Mouse (Mus musculus) MEL (cell line): ENCODE data around the gene Tmco4. TPM values are rescaled to one million over a fixed set of nuclear protein-coding genes. Genes with fewer than 3 reads are reported as not detected.

Experiments used
- DNase-seq: peaks from one replicate; pipeline ENCODE4 v3.0.0; 2011; ENCODE audit warnings: low read depth, low spot score
- H3K27ac ChIP-seq: 2 replicates; pipeline ENCODE4 v1.5.1; 2012; ENCODE audit warnings: low read depth, mild to moderate bottlenecking, control low read depth, low read length, moderate library complexity; ENCODE audit not compliant: control insufficient read depth
- H3K27me3 ChIP-seq, 2 experiments: fragments of 150-350 bp in 1 of 2; sonication (generic) in 1 of 2; 2 replicates each; pipeline ENCODE4 v1.6.1; 2012; ENCODE audit warnings: low read length in 2 of 2, mild to moderate bottlenecking in 2 of 2, improper control_type of control experiment in 1 of 2, moderate library complexity in 1 of 2; ENCODE audit not compliant: insufficient read depth in 2 of 2, control insufficient read depth in 1 of 2
- H3K36me3 ChIP-seq, 2 experiments: 2 replicates each; pipeline ENCODE4 v1.6.1; 2012 to 2014; ENCODE audit warnings: low read length in 2 of 2, improper control_type of control experiment in 1 of 2, inconsistent platforms in 1 of 2, mild to moderate bottlenecking in 1 of 2; ENCODE audit not compliant: insufficient read depth in 2 of 2, control insufficient read depth in 1 of 2
- H3K4me1 ChIP-seq, 2 experiments: fragments of 150-350 bp in 1 of 2; sonication (generic) in 1 of 2; 2 replicates each; pipeline ENCODE4 v1.6.1; 2012; ENCODE audit warnings: low read length in 2 of 2, improper control_type of control experiment in 1 of 2, mild to moderate bottlenecking in 1 of 2; ENCODE audit not compliant: insufficient read depth in 2 of 2, control insufficient read depth in 1 of 2
- H3K4me3 ChIP-seq, 2 experiments: fragments of 150-350 bp in 1 of 2; sonication (generic) in 1 of 2; 2 replicates each; pipeline ENCODE4 v1.5.1; 2012; ENCODE audit warnings: low read depth in 2 of 2, low read length in 2 of 2, mild to moderate bottlenecking in 2 of 2, moderate library complexity in 2 of 2, control low read depth in 1 of 2, improper control_type of control experiment in 1 of 2; ENCODE audit not compliant: control insufficient read depth in 1 of 2, insufficient read depth in 1 of 2
- H3K79me2 ChIP-seq: 2 replicates; pipeline ENCODE4 v1.6.1; 2012; ENCODE audit warnings: mild to moderate bottlenecking, low read length, moderate library complexity; ENCODE audit not compliant: control insufficient read depth, poor library complexity, insufficient read depth
- H3K9ac ChIP-seq: 2 replicates; pipeline ENCODE4 v1.6.1; 2012; ENCODE audit warnings: low read depth, mild to moderate bottlenecking, control low read depth, low read length, moderate library complexity; ENCODE audit not compliant: control insufficient read depth, poor library complexity, severe bottlenecking
- H3K9me3 ChIP-seq: fragments of 150-350 bp; sonication (generic); replicated peaks from 2 replicates; pipeline ENCODE4 v1.6.1; 2012; ENCODE audit warnings: mild to moderate bottlenecking, low read length, improper control_type of control experiment, moderate library complexity; ENCODE audit not compliant: insufficient read depth
- CHD2 ChIP-seq: IDR thresholded peaks from 2 replicates; pipeline ENCODE4 v1.6.1; 2011; ENCODE audit warnings: low read length, improper control_type of control experiment
- ELF1 ChIP-seq: IDR thresholded peaks from 2 replicates; pipeline ENCODE4 v1.6.1; 2014; ENCODE audit warnings: low read depth, mild to moderate bottlenecking, inconsistent platforms, low read length, improper control_type of control experiment, moderate library complexity
- EP300 ChIP-seq, 2 experiments: IDR thresholded peaks; 2 replicates each; pipeline ENCODE4 v1.6.1; 2011; ENCODE audit warnings: improper control_type of control experiment in 2 of 2, low read length in 2 of 2, low read depth in 1 of 2, mild to moderate bottlenecking in 1 of 2
- GATA1 ChIP-seq: IDR thresholded peaks from 2 replicates; pipeline ENCODE4 v1.6.1; 2011; ENCODE audit warnings: low read depth, low read length, improper control_type of control experiment
- JUND ChIP-seq: IDR thresholded peaks from 2 replicates; pipeline ENCODE4 v1.6.1; 2011; ENCODE audit warnings: low read depth, mild to moderate bottlenecking, improper control_type of control experiment, low read length
- MAX ChIP-seq: IDR thresholded peaks from 2 replicates; pipeline ENCODE4 v1.6.1; 2011; ENCODE audit warnings: low read length, improper control_type of control experiment
- NRF1 ChIP-seq: IDR thresholded peaks from 2 replicates; pipeline ENCODE4 v1.6.1; 2014; ENCODE audit warnings: low read depth, mild to moderate bottlenecking, inconsistent platforms, low read length, improper control_type of control experiment, moderate library complexity; ENCODE audit not compliant: poor library complexity, insufficient read depth, severe bottlenecking
- RAD21 ChIP-seq: IDR thresholded peaks from 2 replicates; pipeline ENCODE4 v1.6.1; 2011; ENCODE audit warnings: mild to moderate bottlenecking, low read depth, low read length, improper control_type of control experiment
- TAL1 ChIP-seq: IDR thresholded peaks from 2 replicates; pipeline ENCODE4 v1.6.1; 2012; ENCODE audit warnings: mild to moderate bottlenecking, inconsistent platforms, low read length, moderate library complexity, mixed read lengths
- TCF12 ChIP-seq: IDR thresholded peaks from 2 replicates; pipeline ENCODE4 v1.6.1; 2014; ENCODE audit warnings: low read depth, mild to moderate bottlenecking, inconsistent platforms, low read length, improper control_type of control experiment, moderate library complexity
- USF2 ChIP-seq, 2 experiments: IDR thresholded peaks; 2 replicates each; pipeline ENCODE4 v1.6.1; 2011 to 2012; ENCODE audit warnings: improper control_type of control experiment in 2 of 2, low read length in 2 of 2, borderline replicate concordance in 1 of 2, inconsistent platforms in 1 of 2, low read depth in 1 of 2, mild to moderate bottlenecking in 1 of 2; ENCODE audit not compliant: insufficient read depth in 1 of 2
- ZKSCAN1 ChIP-seq: IDR thresholded peaks from 2 replicates; pipeline ENCODE4 v1.6.1; 2012; ENCODE audit warnings: low read depth, mild to moderate bottlenecking, inconsistent platforms, low read length, improper control_type of control experiment, moderate library complexity
- ZNF384 ChIP-seq: IDR thresholded peaks from 2 replicates; pipeline ENCODE4 v1.6.1; 2012; ENCODE audit warnings: low read depth, mild to moderate bottlenecking, inconsistent platforms, low read length, improper control_type of control experiment
- polyA plus RNA-seq, 2 experiments: library from polyadenylated mRNA; stranded (reverse) in 1 of 2; unstranded in 1 of 2; fragments of >175 nt in 1 of 2; fragments of >200 nt in 1 of 2; gene quantifications; 2 replicates each; pipeline versions ENCODE4 v1.2.1 to v1.2.4; 2012; ENCODE audit warnings: low replicate concordance in 2 of 2, low read depth in 1 of 2; ENCODE audit not compliant: insufficient read length in 2 of 2, insufficient read depth in 1 of 2, missing spikeins in 1 of 2
- total RNA-seq: library from RNA; depleted of rRNA; stranded (reverse); fragments of 300-350 nt; gene quantifications from 2 replicates; pipeline ENCODE4 v1.2.3, GENCODE M21; 2012

Tmco4 gene
- total and polyA plus RNA-seq, 3 experiments = 16.5 to 24.7 TPM; not detected in 1

DNA sequence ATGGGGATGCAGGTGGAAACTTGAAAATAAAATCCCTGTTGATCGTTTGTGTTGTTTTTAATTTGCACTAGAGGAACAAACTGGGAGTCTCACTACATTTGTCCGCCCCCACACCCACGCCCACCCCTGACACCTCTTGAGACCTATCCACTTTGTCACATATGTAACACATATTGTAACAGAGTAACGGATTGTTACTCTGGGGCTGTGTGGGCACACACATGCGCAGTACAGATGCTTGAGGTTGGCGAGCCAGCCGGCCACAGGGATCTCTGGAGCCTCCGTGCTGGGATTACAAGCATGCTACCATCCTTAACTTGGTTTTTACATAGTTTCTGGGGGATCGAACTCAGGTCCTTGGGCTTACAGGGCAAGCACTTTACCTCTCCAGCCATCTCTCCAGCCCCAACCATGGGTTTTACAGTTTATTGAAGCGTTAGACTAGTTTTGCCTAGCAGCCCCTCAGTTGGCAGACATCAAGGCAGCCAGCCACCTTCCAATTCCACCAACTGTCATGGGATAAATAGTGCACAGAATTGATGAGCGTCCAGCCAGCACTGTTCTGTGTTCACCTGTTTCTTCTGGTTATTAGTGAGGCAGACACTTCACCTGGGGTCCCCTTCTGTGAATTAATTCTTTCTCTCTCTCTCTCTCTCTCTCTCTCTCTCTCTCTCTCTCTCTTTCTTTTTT, 38.1 kb upstream of the Tmco4 start:
- TF ChIP-seq JUND = no peak
- Histone ChIP-seq H3K4me1 (no peaks in the 10 kb centered on the region; a peak in 1 of 4 replicates), H3K79me2 (no peaks in the 10 kb centered on the region), H3K27ac (no peak overlapping the region), H3K4me3 (no peak overlapping the region), H3K9me3 (no peaks in the 10 kb centered on the region), H3K36me3 (no peaks in the 10 kb centered on the region; a peak in 1 of 4 replicates), H3K27me3 (peaks cover 0 to 4% of the 10 kb centered on the region in 2 experiments; a peak in 2 of 4 replicates), H3K9ac (no peak overlapping the region)
- no peak for DNase-seq

DNA sequence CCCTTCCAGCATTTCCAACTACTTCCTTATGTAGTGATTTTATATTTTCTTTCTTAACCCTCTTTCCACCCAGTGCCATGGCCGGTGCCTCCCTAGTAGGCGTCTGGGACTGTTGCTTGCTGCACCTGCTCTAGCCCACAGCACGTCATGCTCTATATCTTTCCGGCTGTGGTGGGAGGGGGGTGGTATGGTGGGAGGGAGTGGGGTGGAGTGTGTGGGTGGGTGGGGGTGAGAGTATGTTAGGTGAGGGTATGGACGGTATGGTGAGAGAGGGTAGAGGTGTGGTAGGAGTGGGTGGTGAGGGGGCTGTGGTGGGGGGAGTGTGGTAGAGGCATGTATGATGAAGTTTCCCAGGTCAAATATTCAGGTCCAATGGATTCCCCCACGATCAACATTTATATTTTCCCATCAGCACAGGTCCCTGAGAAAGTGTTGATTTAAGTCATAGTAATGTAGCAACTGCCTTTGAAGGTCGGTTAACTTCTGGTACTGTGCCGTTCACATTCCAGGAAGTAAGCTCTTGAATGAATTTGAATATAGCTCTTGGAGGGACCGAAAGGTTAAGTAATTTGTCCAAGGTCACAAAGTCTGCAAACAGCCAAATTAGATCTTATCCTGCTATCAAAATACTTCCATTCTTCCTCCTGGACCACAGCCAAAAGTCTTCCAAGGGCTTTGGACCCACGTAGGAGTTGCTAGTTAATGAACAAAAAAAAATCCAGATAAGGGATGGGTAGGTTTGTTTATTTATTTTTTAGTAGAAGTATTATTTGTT, 34.0 kb upstream of the Tmco4 start:
- no peak overlapping the region for H3K9ac ChIP-seq
- peaks cover 0 to 2% of the 10 kb centered on the region in 2 experiments; a peak in 3 of 4 replicates for H3K4me1 ChIP-seq
- H3K79me2 ChIP-seq = no peaks in the 10 kb centered on the region
- no peaks in the 10 kb centered on the region for H3K9me3 ChIP-seq
- H3K27ac ChIP-seq = no peak overlapping the region
- no peaks in the 10 kb centered on the region; a peak in 1 of 4 replicates for H3K36me3 ChIP-seq
- no peak for DNase-seq
- TF ChIP-seq TAL1 (no peak), RAD21 (no peak), GATA1 (peak; percentile 34; the same call in 1 of the 2 replicates), NRF1 (no peak), ZKSCAN1 (no peak), CHD2 (no peak), JUND (no peak), ELF1 (peak; percentile 19; the same call in 1 of the 2 replicates), USF2 (IDR thresholded peaks at IDR 0.05; ENCODE audit: borderline replicate concordance in 1 of 2, insufficient read depth in 1 of 2, low read depth in 1 of 2, low read length in 2 of 2) (no peak), TCF12 (no peak), MAX (no peak), ZNF384 (peak; percentile 46; the same call in 1 of the 2 replicates), EP300 (IDR thresholded peaks at IDR 0.05; ENCODE audit: low read depth in 1 of 2, low read length in 2 of 2) (peak; percentile 17 to 28; a peak in 2 of 4 replicates)
- no peak overlapping the region for H3K4me3 ChIP-seq
- no peaks in the 10 kb centered on the region for H3K27me3 ChIP-seq
